Mouse (Mus musculus): ENCODE data around the gene Olfr1002. TPM values are rescaled to one million over a fixed set of nuclear protein-coding genes. Genes with fewer than 3 reads are reported as not detected.
"Not testable (repeated sequence)": the region's sequence is repeated elsewhere in the genome, so short reads cannot be mapped to it uniquely, and the experiment has no call there.

The Olfr1002 gene
- not detected in 2 replicates for polyA plus RNA-seq (2012; ENCODE audit: insufficient read depth, insufficient read length, missing spikeins)

DNA sequence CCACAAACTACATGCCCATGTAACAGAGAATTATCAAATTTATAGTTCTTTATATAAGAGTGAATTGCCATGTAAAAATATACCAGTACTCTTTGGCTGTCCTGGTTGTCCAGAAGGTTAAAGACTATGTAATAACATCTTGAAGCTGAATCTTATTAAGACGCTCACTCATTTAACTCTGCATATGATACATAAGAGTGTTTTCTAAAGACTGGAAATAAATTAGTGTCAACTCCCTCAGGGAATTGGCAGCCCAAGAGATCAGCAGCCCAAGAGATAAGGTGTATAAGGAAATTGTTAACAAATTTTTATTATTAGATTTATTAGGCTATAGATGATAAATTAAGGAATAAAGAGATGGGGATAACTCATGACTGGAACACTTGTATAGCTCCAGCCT is at the start of gene Olfr1002:
TSS of gene Olfr1002 (minus strand) at position 101 of the 400 bp plus-strand sequence.
- H3K4me1 ChIP-seq (ENCODE audit: control insufficient read depth, insufficient read depth, insufficient read length, low read length), result no peaks in the 10 kb centered on the region
- no peak within 1 kb of the TSS for H3K4me3 ChIP-seq (ENCODE audit: insufficient read depth, low read depth, low read length)
- H3K27ac ChIP-seq (replicated peaks; ENCODE audit: low read depth, low read length), result no peak within 1 kb of the TSS

DNA sequence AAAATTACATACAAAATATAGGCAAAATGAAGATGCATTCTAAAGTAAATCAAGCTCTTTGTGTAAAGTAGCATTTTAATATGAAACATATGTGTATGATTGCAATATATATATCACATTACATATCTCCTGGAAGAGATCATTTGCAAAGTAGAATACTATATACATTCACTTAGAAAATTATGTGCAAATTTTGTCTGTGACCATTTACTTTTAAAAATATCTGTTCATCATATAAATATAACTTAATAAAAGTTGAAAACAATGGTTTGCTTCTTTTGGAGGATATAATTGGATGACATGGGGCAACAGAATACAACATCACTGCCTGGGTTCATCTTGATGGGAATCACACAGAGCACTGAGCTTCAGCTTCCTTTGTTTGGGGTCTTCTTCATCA is 38.6 kb upstream of the Olfr1002 start, which contains the start of gene Olfr1008:
TSS of gene Olfr1008 (plus strand) at position 301 of the 400 bp plus-strand sequence.
- H3K4me3 ChIP-seq (ENCODE audit: insufficient read depth, low read depth, low read length), result no peak within 1 kb of the TSS
- H3K4me1 ChIP-seq (ENCODE audit: control insufficient read depth, insufficient read depth, insufficient read length, low read length), result no peaks in the 10 kb centered on the region
- H3K27ac ChIP-seq (replicated peaks; ENCODE audit: low read depth, low read length), result no peak within 1 kb of the TSS

DNA sequence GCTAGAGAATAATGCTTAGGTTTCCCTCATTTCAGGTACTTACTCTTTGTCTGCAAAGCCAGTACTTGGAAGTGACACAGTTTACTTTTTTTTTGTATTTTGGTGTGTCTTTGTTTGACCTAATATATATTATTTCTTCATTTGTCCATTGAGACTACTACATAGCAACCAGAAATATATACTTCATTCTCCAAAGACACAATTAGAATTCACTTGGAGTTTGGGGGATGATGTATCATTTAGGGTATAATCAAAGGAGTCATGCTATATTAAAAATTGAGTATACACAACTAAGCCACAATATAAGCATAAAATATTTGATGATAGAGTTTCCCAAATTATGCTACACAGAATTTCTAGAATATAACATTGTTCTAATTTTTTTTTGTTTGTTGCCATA is 28.2 kb upstream of the Olfr1002 start, which contains the start of gene Olfr1006:
TSS of gene Olfr1006 (minus strand) at position 101 of the 400 bp plus-strand sequence.
- Histone ChIP-seq H3K27ac (replicated peaks; ENCODE audit: low read depth, low read length) (no peak within 1 kb of the TSS), H3K4me1 (ENCODE audit: control insufficient read depth, insufficient read depth, insufficient read length, low read length) (no peaks in the 10 kb centered on the region), H3K4me3 (ENCODE audit: insufficient read depth, low read depth, low read length) (no peak within 1 kb of the TSS)

DNA sequence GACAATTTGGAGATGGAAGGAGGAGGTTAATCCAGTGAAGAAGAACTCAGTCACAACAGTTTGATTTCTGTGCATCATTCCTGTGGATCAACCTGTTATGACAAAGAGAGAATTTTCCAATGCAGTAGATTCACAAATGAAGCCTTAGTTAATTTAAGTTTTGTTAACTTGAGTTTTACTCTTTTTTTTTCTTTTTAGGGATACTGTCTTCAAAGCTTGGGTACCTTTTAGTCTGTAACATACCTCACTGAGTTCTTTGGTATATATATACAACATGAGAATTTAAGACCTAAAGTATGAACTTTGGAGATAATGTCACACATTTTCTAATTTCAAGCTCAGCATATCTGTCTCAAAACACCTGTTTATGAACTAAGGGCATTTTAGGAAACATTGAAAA is 13.9 kb upstream of the Olfr1002 start, which contains the start of gene Olfr154:
TSS of gene Olfr154 (minus strand) at position 101 of the 400 bp plus-strand sequence.
- not testable (repeated sequence) for H3K4me3 ChIP-seq (ENCODE audit: insufficient read depth, low read depth, low read length); H3K4me1 ChIP-seq (ENCODE audit: control insufficient read depth, insufficient read depth, insufficient read length, low read length); H3K27ac ChIP-seq (replicated peaks; ENCODE audit: low read depth, low read length)

DNA sequence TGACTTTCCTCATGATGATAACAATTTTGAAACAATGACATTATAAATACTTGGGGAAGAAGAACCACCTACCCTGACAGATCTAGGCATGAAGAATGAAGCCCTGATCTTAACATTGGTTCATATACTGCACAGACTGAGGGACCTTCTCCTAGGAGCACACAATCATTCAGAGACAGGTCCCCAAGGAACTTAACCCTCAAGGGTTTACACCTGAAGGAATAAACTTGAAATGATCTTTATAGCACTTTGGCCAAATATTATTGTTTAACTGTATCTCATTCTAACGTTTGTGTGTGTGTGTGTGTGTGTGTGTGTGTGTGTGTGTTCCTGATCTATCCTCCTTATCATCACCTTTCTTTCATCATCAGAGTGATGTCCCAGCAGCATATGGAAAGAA is 38.7 kb downstream of the Olfr1002 start, which contains the start of gene Olfr1000:
TSS of gene Olfr1000 (minus strand) at position 101 of the 400 bp plus-strand sequence.
- Histone ChIP-seq H3K4me3 (ENCODE audit: insufficient read depth, low read depth, low read length) (no peak within 1 kb of the TSS), H3K27ac (replicated peaks; ENCODE audit: low read depth, low read length) (no peak within 1 kb of the TSS), H3K4me1 (ENCODE audit: control insufficient read depth, insufficient read depth, insufficient read length, low read length) (no peaks in the 10 kb centered on the region)

Other genes with a start within 250 kb of the Olfr1002 start
- not detected in 2 replicates for gene Olfr992, start 241.2 kb downstream of the Olfr1002 start, polyA plus RNA-seq (2012; ENCODE audit: insufficient read depth, insufficient read length, missing spikeins)
- gene Olfr993, start 235.8 kb downstream of the Olfr1002 start, polyA plus RNA-seq (2012; ENCODE audit: insufficient read depth, insufficient read length, missing spikeins), result not detected in 2 replicates
- not detected in 2 replicates for gene Olfr994, start 214.3 kb downstream of the Olfr1002 start, polyA plus RNA-seq (2012; ENCODE audit: insufficient read depth, insufficient read length, missing spikeins)
- gene Olfr995, start 207.1 kb downstream of the Olfr1002 start, polyA plus RNA-seq (2012; ENCODE audit: insufficient read depth, insufficient read length, missing spikeins), result not detected in 2 replicates
- gene 4833423E24Rik, start 131.7 kb downstream of the Olfr1002 start, polyA plus RNA-seq (2012; ENCODE audit: insufficient read depth, insufficient read length, missing spikeins), result not detected in 2 replicates
- gene Olfr996, start 71.5 kb downstream of the Olfr1002 start, polyA plus RNA-seq (2012; ENCODE audit: insufficient read depth, insufficient read length, missing spikeins), result not detected in 2 replicates
- not detected in 2 replicates for gene Olfr998, start 61.8 kb downstream of the Olfr1002 start, polyA plus RNA-seq (2012; ENCODE audit: insufficient read depth, insufficient read length, missing spikeins)
- gene Olfr1000, start 38.8 kb downstream of the Olfr1002 start, polyA plus RNA-seq (2012; ENCODE audit: insufficient read depth, insufficient read length, missing spikeins), result not detected in 2 replicates
- gene Olfr154, start 13.8 kb upstream of the Olfr1002 start, polyA plus RNA-seq (2012; ENCODE audit: insufficient read depth, insufficient read length, missing spikeins), result not detected in 2 replicates
- not detected in 2 replicates for gene Olfr1006, start 28.1 kb upstream of the Olfr1002 start, polyA plus RNA-seq (2012; ENCODE audit: insufficient read depth, insufficient read length, missing spikeins)
- not detected in 2 replicates for gene Olfr1008, start 38.7 kb upstream of the Olfr1002 start, polyA plus RNA-seq (2012; ENCODE audit: insufficient read depth, insufficient read length, missing spikeins)
- gene Olfr1009, start 64.7 kb upstream of the Olfr1002 start, polyA plus RNA-seq (2012; ENCODE audit: insufficient read depth, insufficient read length, missing spikeins), result not detected in 2 replicates
- not detected in 2 replicates for gene Olfr1012, start 112.1 kb upstream of the Olfr1002 start, polyA plus RNA-seq (2012; ENCODE audit: insufficient read depth, insufficient read length, missing spikeins)
- not detected in 2 replicates for gene Olfr1013, start 116.4 kb upstream of the Olfr1002 start, polyA plus RNA-seq (2012; ENCODE audit: insufficient read depth, insufficient read length, missing spikeins)
- not detected in 2 replicates for gene Olfr1014, start 122.0 kb upstream of the Olfr1002 start, polyA plus RNA-seq (2012; ENCODE audit: insufficient read depth, insufficient read length, missing spikeins)
- not detected in 2 replicates for gene Olfr1015, start 131.3 kb upstream of the Olfr1002 start, polyA plus RNA-seq (2012; ENCODE audit: insufficient read depth, insufficient read length, missing spikeins)
- not detected in 2 replicates for gene Olfr1016, start 151.8 kb upstream of the Olfr1002 start, polyA plus RNA-seq (2012; ENCODE audit: insufficient read depth, insufficient read length, missing spikeins)
- gene Olfr1018, start 167.8 kb upstream of the Olfr1002 start, polyA plus RNA-seq (2012; ENCODE audit: insufficient read depth, insufficient read length, missing spikeins), result not detected in 2 replicates
- gene Olfr1019, start 194.8 kb upstream of the Olfr1002 start, polyA plus RNA-seq (2012; ENCODE audit: insufficient read depth, insufficient read length, missing spikeins), result not detected in 2 replicates
- gene Olfr1020, start 196.3 kb upstream of the Olfr1002 start, polyA plus RNA-seq (2012; ENCODE audit: insufficient read depth, insufficient read length, missing spikeins), result not detected in 2 replicates
- gene Olfr1022, start 217.9 kb upstream of the Olfr1002 start, polyA plus RNA-seq (2012; ENCODE audit: insufficient read depth, insufficient read length, missing spikeins), result not detected in 2 replicates
- gene Olfr1023, start 234.9 kb upstream of the Olfr1002 start, polyA plus RNA-seq (2012; ENCODE audit: insufficient read depth, insufficient read length, missing spikeins), result not detected in 2 replicates

All from brown adipose tissue, adult 24 weeks (tissue).